Mouse (Mus musculus): ENCODE measurements around the gene Amotl2.

GRCm38 (mm10) chr9:102726811-102727210, 10.3 kb downstream of the Amotl2 start:
- TF ChIP-seq CTCF (conservative IDR thresholded peaks at IDR 0.05; ENCODE audit: insufficient read depth, insufficient read length, low read depth, low read length) (no peak), POLR2A (IDR thresholded peaks at IDR 0.05; ENCODE audit: low read depth, low read length) (no peak)

All from kidney, adult 2 months (tissue).